Mouse (Mus musculus) myocyte (in vitro differentiated cells): ENCODE results near the gene Dusp2.

Experiments used
- POLR2A ChIP-seq: IDR thresholded peaks from one replicate; pipeline ENCODE4 v1.6.1; 2011; ENCODE audit warnings: low read depth, mild to moderate bottlenecking, control low read depth, moderate library complexity; ENCODE audit not compliant: insufficient read length
- TCF12 ChIP-seq: IDR thresholded peaks from one replicate; pipeline ENCODE4 v1.6.1; 2011; ENCODE audit warnings: mild to moderate bottlenecking, control low read depth; ENCODE audit not compliant: poor library complexity, insufficient read depth, severe bottlenecking
- USF1 ChIP-seq: IDR thresholded peaks from one replicate; pipeline ENCODE4 v1.6.1; 2011; ENCODE audit warnings: low read depth, mild to moderate bottlenecking, control low read depth, moderate library complexity

DNA sequence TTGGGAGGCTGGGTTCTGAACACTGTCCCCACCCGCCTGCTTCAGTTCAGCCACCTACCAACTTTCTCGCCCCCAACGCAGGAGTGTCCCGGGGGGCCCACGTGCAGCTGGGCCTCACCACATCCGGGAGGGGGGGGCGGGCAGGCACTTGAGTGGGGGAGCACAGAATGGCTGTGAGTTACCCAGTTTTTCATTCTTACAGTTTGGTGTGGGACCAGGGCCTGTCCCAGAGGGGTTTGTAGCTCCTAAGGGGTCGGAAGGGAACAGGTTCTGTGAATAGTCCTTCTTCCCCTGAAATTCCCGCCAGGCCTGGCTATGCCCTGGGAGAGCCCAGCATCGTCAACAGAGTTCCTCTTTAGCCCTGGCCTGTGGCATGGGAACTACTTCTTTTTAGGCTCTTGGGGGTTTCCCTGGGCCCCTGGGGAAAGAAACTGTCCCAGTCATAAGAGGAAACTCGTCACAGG is 849 bp upstream of the Dusp2 start:
- TF ChIP-seq POLR2A (no peak), USF1 (no peak), TCF12 (no peak)
